Mouse (Mus musculus) cortical plate, adult 2 months (tissue): ENCODE results near the gene Abcg4. TPM values are rescaled to one million over a fixed set of nuclear protein-coding genes. Genes with fewer than 3 reads are reported as not detected.

Source experiments
- H3K27ac ChIP-seq: fragments of 200-500 bp; 2 replicates; pipeline ENCODE4 v1.5.1; 2012; ENCODE audit warnings: low read length, control low read depth, inconsistent platforms; ENCODE audit not compliant: insufficient read depth
- H3K4me1 ChIP-seq: fragments of 200-500 bp; 2 replicates; pipeline ENCODE4 v1.6.1; 2011; ENCODE audit warnings: low read length; ENCODE audit not compliant: control insufficient read depth, insufficient read depth
- H3K4me3 ChIP-seq: fragments of 200-500 bp; 2 replicates; pipeline ENCODE4 v1.5.1; 2011; ENCODE audit warnings: mild to moderate bottlenecking, low read length, control low read depth; ENCODE audit not compliant: insufficient read depth
- CTCF ChIP-seq: fragments of 200-500 bp; IDR thresholded peaks from 2 replicates; pipeline ENCODE4 v1.5.1; 2011; ENCODE audit warnings: mild to moderate bottlenecking, control low read depth, low read length; ENCODE audit not compliant: insufficient read depth; ENCODE audit errors: extremely low read depth
- POLR2A ChIP-seq: fragments of 200-500 bp; IDR thresholded peaks from 2 replicates; pipeline ENCODE4 v1.6.1; 2011; ENCODE audit warnings: mild to moderate bottlenecking, low read length, control low read depth; ENCODE audit not compliant: insufficient read depth; ENCODE audit errors: extremely low read depth
- polyA plus RNA-seq: library from polyadenylated mRNA; depleted of rRNA; stranded (reverse); fragments of >200 nt; gene quantifications from 2 replicates; pipeline ENCODE4 v1.2.3, GENCODE M21; 2012

The Abcg4 gene
- polyA plus RNA-seq, 1 experiment, result 86.3 TPM

DNA sequence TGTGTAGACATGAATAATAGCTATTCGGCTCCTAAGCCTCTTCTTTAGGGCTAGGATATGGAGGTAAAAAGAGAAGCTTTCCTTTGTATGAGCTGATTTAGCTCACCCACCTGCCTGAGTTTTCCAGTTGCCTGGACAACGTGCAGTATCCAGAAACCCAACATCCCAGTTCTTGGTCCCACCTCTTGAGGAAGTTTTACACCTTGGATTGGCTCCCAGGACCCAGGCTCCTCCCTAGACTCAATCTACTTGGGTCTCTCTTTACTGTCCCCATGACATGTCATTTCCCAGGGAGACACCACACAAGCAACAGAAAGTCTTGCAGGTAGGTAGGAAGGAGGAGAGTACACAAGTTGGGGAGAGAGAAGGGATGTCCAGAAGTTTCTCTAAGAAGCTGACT lies 48.0 kb downstream of the Abcg4 start, which contains the start of gene Ccdc153:
Gene Ccdc153, plus strand, starts transcription at position 278 of the 400 bp plus-strand sequence.
- no peak within 1 kb of the TSS for H3K4me3 ChIP-seq
- H3K4me1 ChIP-seq, result no peaks in the 10 kb centered on the region
- TF ChIP-seq CTCF (no peak), POLR2A (no peak)
- no peak within 1 kb of the TSS for H3K27ac ChIP-seq

DNA sequence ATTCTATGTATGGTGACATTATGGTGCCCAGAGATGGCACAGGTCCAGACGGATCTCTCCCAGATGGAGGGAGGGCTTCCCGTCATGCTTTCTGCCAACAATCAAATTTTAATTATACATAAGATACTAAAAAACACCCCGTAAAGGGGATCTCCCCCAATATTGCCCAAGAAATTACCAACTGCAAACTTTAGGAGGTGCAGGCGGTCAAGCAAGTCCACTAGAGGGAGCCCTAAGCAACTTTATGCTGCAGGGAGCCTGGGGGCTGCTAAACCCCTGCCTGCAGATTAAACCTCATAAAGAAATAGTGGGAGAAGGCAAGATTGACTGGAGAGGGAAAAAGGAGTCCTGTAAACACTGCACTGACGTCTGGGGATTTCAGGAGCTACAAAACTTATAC lies 49.0 kb downstream of the Abcg4 start:
- Histone ChIP-seq H3K27ac (no peak overlapping the region), H3K4me3 (no peak overlapping the region), H3K4me1 (no peaks in the 10 kb centered on the region)
- TF ChIP-seq CTCF (peak; percentile 70), POLR2A (no peak)

DNA sequence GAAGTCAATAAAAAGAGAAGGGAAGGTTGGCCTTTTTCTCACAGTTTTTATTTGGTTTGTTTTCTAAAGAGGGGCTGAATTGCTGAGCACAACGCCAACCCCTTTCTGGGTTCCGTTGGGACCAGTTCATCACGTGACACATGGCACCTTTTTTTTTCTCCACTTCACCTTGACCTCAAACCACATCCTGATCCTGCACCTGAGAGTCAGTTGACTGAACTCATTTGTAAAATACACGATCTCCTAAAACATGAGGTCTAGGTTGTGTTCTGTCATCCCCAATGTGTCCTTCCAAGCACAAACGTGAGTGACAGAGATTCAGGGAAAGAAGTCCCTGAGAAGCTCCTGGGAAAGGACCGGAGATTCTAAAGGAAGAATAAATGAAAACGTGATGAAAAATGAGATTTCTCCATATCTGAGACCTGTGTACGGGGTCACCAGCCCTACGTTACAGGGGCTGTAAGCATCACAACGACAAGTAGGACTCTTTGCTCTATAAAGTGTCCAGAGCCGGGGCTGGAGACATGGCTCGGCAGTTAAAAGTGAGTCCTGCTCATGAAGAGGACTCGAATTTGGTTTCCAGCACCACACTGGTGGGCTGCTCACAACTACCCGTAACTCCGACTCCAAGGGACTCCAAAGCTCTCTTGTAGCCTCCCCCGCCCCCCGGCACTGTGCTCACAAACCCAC lies 49.8 kb downstream of the Abcg4 start:
- H3K27ac ChIP-seq, result no peak overlapping the region
- H3K4me3 ChIP-seq, result no peak overlapping the region
- no peaks in the 10 kb centered on the region for H3K4me1 ChIP-seq
- TF ChIP-seq CTCF, result no peak
- TF ChIP-seq POLR2A, result no peak

DNA sequence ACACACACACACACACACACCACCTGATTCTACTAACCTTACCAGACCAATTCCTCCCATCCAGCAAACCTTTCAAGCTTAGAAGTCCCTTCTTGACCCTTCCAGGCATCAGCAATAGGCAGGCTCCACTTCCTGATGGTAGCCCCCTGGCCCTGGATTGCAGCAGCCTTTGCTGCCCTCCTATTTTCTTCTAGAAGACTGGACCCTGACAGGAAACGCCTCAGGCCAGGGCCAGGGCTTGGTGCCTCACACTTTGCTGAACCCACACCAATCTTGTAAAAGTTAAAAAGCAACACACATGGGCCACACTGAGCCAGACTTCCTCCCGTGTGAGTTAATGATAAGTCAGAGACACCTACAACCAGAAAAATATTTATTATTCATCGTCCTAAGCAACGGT lies 51.3 kb downstream of the Abcg4 start:
- TF ChIP-seq POLR2A, result no peak
- no peak for TF ChIP-seq CTCF
- H3K27ac ChIP-seq, result no peak overlapping the region
- peaks cover under 1% of the 10 kb centered on the region; the same call in 1 of the 2 replicates for H3K4me1 ChIP-seq
- no peak overlapping the region for H3K4me3 ChIP-seq

DNA sequence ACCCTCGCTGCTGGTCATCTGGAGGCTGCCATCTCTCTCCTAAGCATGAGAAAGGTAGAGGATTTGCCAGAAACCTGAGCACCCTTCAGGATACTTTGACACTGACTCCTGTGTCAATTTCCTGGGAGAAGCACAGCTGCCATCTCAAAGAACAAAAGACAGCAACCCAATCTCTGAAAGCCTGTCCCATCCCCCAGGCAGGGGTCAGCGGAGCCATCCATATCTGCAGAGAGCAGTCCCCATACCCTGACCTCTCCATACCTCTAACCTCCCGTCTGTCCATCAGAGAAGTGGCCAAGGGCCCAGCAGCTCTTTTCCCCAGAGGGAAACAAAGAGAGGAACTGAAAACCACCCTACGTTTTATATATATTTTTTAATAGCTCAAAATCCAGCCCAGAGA lies 51.8 kb downstream of the Abcg4 start:
- TF ChIP-seq CTCF (no peak), POLR2A (no peak)
- Histone ChIP-seq H3K27ac (no peak overlapping the region), H3K4me3 (no peak overlapping the region), H3K4me1 (peaks cover 2% of the 10 kb centered on the region; the same call in 1 of the 2 replicates)

DNA sequence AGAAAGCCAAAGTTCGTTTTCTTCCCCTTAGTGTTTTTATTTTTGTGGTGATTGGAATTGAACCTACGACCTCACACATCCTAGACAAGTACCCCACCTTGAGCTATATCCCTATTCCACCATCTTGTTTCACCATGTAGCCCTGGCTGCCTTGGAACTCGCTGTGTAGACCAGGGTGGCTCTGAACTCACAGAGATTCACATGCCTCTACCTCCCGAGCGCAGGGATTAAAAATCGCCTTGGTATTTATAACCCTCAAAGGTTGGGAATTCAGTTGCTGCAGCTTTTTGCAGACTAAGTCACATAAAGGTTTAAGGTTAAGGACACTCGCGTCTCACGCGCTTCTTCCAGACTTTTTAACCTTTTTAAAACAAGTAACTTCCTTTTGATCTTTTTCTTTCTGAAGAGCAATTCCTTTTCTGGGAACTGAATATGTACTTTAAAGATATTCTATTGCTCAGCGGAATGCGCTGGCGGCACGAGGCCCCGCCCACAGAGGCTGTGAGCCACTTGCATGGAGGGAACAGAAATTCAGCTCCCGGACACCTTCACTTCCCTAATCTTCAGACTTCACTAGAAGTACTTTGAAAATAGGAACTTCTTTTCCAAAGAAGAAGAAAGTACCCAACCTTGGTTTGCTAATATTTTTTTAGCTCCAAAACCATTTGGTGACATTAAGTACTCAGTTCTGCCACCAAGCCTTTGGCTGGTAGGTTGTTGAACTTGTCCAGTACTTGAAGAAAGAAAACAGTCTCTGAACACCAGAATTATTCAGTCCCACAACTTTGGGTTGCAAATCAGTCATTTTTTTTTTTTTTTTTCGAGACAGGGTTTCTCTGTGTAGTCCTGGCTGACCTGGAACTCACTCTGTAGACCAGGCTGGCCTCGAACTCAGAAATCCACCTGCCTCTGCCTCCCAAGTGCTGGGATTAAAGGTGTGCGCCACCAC lies 53.7 kb downstream of the Abcg4 start:
- TF ChIP-seq POLR2A, result no peak
- Histone ChIP-seq H3K4me3 (peak overlapping the region; percentile 94), H3K4me1 (peaks cover 5% of the 10 kb centered on the region; the same call in 1 of the 2 replicates), H3K27ac (no peak overlapping the region)

DNA sequence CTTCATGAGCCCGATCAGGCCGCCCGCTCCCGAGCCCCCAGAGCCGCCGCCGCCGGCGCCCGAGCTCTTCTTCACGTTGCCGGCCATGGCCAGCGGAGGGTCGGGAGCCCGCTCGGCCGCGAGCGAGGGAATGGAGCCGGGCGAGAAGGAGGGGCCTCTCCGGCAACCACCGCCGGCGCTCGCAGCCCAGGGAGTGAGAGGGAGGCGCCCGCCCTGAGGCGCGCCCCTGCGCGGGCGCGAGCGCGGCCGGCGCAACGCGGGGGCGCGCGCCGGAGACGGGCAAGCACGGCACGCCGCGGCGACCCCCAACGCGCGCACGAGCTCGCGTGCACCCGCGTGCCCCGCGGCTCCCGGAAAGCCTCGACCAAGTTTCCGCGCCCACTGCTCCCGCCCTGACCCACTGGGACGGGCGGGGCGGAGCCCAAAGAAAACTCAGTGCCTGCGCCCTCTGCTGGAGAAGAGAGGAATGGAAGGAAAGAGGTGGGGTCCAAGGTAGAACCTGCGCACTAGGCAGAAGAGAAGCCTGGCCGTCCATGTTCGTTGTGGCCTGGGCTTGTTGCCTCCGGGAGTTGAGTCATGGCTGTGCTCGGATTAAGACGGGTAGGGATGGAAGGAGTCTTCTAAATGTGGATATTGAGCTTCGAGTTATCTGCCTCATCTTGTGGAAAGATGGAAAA lies 54.5 kb downstream of the Abcg4 start, which contains the start of gene Cbl:
Gene Cbl, minus strand, starts transcription at position 248 of the 677 bp plus-strand sequence.
- Histone ChIP-seq H3K4me1 (peaks cover 5% of the 10 kb centered on the region; the same call in 1 of the 2 replicates), H3K4me3 (peak within 1 kb of the TSS; percentile 94), H3K27ac (peak within 1 kb of the TSS; percentile 64)
- TF ChIP-seq POLR2A (peak; percentile 89), CTCF (peak; percentile 88)

DNA sequence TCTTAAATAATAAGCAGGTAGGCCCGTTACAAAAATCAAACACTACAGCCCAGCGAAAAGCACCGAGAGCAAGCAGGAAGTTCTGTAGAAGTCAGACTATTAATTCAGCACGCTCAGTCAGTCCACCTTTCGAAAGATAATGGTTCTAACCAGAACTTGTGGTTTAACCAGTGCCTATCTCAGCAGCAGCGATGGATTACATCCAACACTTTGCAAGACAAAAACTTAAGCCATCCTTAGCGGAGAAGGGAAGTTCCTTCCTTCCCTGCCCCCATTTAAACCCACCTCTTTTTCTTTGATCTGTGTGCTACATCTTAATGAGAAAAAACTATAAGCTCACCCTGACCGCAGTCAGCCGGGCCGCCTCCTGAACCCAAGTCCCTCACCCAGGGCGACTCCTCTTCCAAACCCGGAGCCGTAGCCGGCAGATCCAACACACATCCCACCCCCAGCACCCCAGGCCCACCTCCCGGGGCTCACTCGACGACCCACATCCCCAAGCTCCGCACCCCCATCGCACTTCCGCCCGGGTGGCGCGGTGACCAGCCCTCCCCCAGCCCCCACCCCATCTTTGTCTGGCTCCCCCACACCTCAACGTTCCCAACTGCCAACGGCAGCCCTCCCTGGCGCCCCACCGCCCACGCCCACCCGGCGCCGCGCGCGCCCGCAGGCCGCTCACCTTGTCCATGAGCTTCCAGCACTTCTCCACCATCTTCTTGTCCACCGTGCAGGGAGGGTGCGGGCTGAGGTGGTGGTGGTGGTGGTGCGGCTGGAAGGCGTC lies 55.2 kb downstream of the Abcg4 start:
- Histone ChIP-seq H3K4me1 (peaks cover 5% of the 10 kb centered on the region; the same call in 1 of the 2 replicates), H3K27ac (peak overlapping the region; percentile 64), H3K4me3 (peak overlapping the region; percentile 94)
- TF ChIP-seq POLR2A, result no peak
- TF ChIP-seq CTCF, result no peak
